Mouse (Mus musculus) layer of hippocampus, adult 9-10 months (tissue): ENCODE measurements around the gene Fads2.

ENCODE experiments used
- DNase-seq: peaks from one replicate; pipeline ENCODE4 v3.0.0; 2022; ENCODE audit warnings: low spot score

Fads2 gene

DNA sequence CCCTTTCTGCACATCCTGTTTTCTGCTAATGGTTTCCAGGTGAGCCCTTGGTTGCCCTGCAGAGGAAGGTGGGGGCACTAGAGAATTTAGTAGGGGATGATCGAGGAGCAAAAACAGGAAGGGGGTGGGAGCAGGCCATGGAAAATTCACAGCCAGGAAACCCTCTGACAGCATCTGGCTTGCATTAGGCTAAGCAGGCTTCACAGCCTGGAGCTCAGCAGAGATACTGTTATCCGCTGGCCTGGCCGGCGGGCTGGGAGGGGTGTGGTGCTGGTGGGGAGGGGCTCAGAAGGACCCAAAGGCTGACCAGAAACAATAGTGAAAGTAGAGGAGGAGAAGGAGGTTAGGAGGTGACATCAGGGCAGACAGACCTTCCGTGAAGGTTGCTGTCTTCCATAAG, 87.6 kb downstream of the Fads2 start:
- no peak for DNase-seq

- no peak for DNase-seq
Observed at GRCm38 (mm10) chr19:10013348-10013747, 88.2 kb downstream of the Fads2 start.

DNA sequence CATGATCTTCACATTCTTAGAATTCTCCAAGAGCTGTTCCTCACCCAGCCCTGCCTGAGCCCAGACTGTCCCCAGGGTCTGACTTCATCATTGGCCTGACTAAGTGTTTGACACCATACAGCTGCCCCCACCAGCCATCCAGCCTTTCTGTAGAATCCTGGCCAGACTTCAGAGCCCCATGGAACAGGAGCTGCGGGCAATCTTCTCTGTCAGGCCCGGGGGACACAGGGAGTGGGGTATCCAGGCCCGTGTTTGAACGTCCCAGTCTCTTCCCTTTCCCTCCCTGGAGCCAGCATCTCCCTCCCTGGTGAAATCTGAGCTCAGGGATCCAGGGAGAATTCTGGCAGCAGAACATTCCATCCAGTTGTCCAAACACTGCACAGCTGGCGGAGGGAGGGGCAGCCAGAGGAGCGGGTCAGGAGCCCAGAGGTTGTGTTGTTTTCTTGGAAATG, 88.7 kb downstream of the Fads2 start:
- no peak for DNase-seq
